Mouse (Mus musculus): ENCODE results near the gene Bap1. TPM values are rescaled to one million over a fixed set of nuclear protein-coding genes. Genes with fewer than 3 reads are reported as not detected.

Gene Bap1
- polyA plus RNA-seq, 1 experiment from 2014 or later: 52.5 TPM

GRCm38 (mm10) chr14:31245946-31246345, 5.3 kb upstream of the Bap1 start:
- H3K4me2 ChIP-seq: no peak overlapping the region
- WGBS (ENCODE audit: insufficient replicate concordance): 51% methylated on average over 1 of the region's 1 CpGs
- no peaks in the 10 kb centered on the region for H3K36me3 ChIP-seq (ENCODE audit: control insufficient read depth, insufficient read depth, low read length)
- no peak overlapping the region for H3K27ac ChIP-seq (ENCODE audit: low read depth, low read length)
- H3K27me3 ChIP-seq (ENCODE audit: control insufficient read depth, insufficient read depth, low read length): no peaks in the 10 kb centered on the region
- 0 out of 2 replicates have a peak, but pooled peaks cover 4% of the 10 kb centered on the region for H3K4me1 ChIP-seq (ENCODE audit: control insufficient read depth, insufficient read depth, low read length)
- ATAC-seq (replicated peaks; ENCODE audit: insufficient number of reproducible peaks, low FRiP score, low TSS enrichment): no peak
- no peaks in the 10 kb centered on the region for H3K9me3 ChIP-seq (replicated peaks; ENCODE audit: control insufficient read depth, low read length)
- no peak overlapping the region for H3K4me3 ChIP-seq (ENCODE audit: low read depth, low read length)
- no peak overlapping the region for H3K9ac ChIP-seq (ENCODE audit: low read depth, low read length)

- H3K9ac ChIP-seq (ENCODE audit: low read depth, low read length): no peak overlapping the region
- no peaks in the 10 kb centered on the region for H3K27me3 ChIP-seq (ENCODE audit: control insufficient read depth, insufficient read depth, low read length)
- no peaks in the 10 kb centered on the region for H3K36me3 ChIP-seq (ENCODE audit: control insufficient read depth, insufficient read depth, low read length)
- 88% methylated on average over 6 of the region's 6 CpGs for WGBS (ENCODE audit: insufficient replicate concordance)
- no peaks in the 10 kb centered on the region for H3K9me3 ChIP-seq (replicated peaks; ENCODE audit: control insufficient read depth, low read length)
- ATAC-seq (replicated peaks; ENCODE audit: insufficient number of reproducible peaks, low FRiP score, low TSS enrichment): no peak
- peaks cover 8% of the 10 kb centered on the region for H3K4me1 ChIP-seq (ENCODE audit: control insufficient read depth, insufficient read depth, low read length)
- no peak overlapping the region for H3K4me3 ChIP-seq (ENCODE audit: low read depth, low read length)
- no peak overlapping the region for H3K27ac ChIP-seq (ENCODE audit: low read depth, low read length)
- H3K4me2 ChIP-seq: no peak overlapping the region
These were observed 2.9 kb upstream of the Bap1 start for GRCm38 (mm10) chr14:31248396-31248795.

DNA sequence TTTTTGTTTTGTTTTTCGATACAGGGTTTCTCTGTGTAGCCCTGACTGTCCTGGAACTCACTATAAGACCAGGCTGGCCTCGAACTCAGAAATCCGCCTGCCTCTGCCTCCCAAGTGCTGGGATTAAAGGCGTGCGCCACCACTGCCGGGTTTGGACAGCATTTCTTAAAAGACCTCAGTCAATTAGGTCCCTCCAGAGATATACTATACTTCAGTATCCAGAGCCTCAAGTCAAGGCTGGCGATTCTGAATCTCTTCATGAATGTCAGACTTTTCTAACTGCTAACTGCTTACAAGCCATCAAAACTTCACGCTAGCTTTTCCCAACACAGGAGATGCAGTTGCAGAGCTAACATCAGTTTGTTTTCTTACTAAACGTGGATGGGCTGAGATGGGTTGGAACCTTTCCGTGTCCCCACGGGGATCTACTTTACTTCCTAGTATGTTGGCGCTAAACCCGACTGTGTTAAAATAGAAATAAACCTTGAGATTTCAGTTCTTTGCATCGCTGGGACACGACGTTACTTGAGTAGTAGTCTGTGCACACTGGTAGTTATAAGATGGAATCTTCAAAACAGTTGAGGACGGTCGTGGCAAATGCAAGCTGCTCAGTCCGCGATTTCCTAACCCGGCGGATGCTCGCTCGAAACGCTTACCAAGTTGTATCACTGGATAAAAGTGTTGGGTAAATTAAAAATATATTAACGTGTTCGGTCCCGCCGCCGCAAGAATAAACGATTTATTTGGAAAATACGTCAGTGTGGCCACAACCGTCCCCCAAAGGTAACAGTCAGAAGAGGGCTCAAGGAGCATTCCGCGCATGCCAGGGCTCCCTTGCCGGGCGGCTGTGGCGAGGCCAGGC, 797 bp upstream of the Bap1 start:
- Histone ChIP-seq H3K4me2 (peak overlapping the region; percentile 76), H3K9ac (ENCODE audit: low read depth, low read length) (peak overlapping the region; percentile 95), H3K27me3 (ENCODE audit: control insufficient read depth, insufficient read depth, low read length) (no peaks in the 10 kb centered on the region), H3K36me3 (ENCODE audit: control insufficient read depth, insufficient read depth, low read length) (peaks cover 12% of the 10 kb centered on the region), H3K4me3 (ENCODE audit: low read depth, low read length) (peak overlapping the region; percentile 98), H3K9me3 (replicated peaks; ENCODE audit: control insufficient read depth, low read length) (no peaks in the 10 kb centered on the region), H3K4me1 (ENCODE audit: control insufficient read depth, insufficient read depth, low read length) (peaks cover 8% of the 10 kb centered on the region), H3K27ac (ENCODE audit: low read depth, low read length) (peak overlapping the region; percentile 84)
- WGBS (ENCODE audit: insufficient replicate concordance): 18% methylated on average over 38 of the region's 38 CpGs
- ATAC-seq (replicated peaks; ENCODE audit: insufficient number of reproducible peaks, low FRiP score, low TSS enrichment): peak; percentile 85

GRCm38 (mm10) chr14:31251626-31252025, 376 bp downstream of the Bap1 start:
- peak overlapping the region; percentile 98 for H3K4me3 ChIP-seq (ENCODE audit: low read depth, low read length)
- peaks cover 3% of the 10 kb centered on the region for H3K4me1 ChIP-seq (ENCODE audit: control insufficient read depth, insufficient read depth, low read length)
- peak overlapping the region; percentile 76 for H3K4me2 ChIP-seq
- peak overlapping the region; percentile 84 for H3K27ac ChIP-seq (ENCODE audit: low read depth, low read length)
- H3K9me3 ChIP-seq (replicated peaks; ENCODE audit: control insufficient read depth, low read length): no peaks in the 10 kb centered on the region
- no peaks in the 10 kb centered on the region for H3K27me3 ChIP-seq (ENCODE audit: control insufficient read depth, insufficient read depth, low read length)
- peaks cover 18% of the 10 kb centered on the region for H3K36me3 ChIP-seq (ENCODE audit: control insufficient read depth, insufficient read depth, low read length)
- ATAC-seq (replicated peaks; ENCODE audit: insufficient number of reproducible peaks, low FRiP score, low TSS enrichment): no peak
- peak overlapping the region; percentile 95 for H3K9ac ChIP-seq (ENCODE audit: low read depth, low read length)
- 2% methylated on average over 18 of the region's 18 CpGs for WGBS (ENCODE audit: insufficient replicate concordance)

DNA sequence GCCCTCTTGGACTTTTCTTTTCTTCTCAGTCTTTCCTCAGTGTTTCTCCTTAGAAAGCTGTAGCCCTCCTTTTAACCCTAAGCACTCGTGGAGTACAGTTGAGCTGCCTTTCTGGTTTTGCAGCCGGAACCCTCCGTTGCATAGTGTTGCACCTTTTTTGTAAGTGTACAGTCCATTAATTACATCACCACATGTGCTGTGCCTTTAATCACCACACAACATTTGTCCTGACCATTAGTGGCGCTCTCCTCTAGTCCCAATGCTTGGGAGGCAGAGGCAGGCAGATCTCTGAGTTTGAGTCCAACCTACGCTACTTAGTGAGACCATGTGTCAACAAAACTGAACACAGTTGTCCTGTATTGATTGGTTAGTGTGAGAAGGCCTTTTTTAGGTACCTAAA, 841 bp downstream of the Bap1 start:
- no peaks in the 10 kb centered on the region for H3K27me3 ChIP-seq (ENCODE audit: control insufficient read depth, insufficient read depth, low read length)
- peak overlapping the region; percentile 95 for H3K9ac ChIP-seq (ENCODE audit: low read depth, low read length)
- H3K9me3 ChIP-seq (replicated peaks; ENCODE audit: control insufficient read depth, low read length): no peaks in the 10 kb centered on the region
- ATAC-seq (replicated peaks; ENCODE audit: insufficient number of reproducible peaks, low FRiP score, low TSS enrichment): no peak
- no peak overlapping the region for H3K27ac ChIP-seq (ENCODE audit: low read depth, low read length)
- H3K4me2 ChIP-seq: peak overlapping the region; percentile 76
- H3K4me1 ChIP-seq (ENCODE audit: control insufficient read depth, insufficient read depth, low read length): peaks cover 3% of the 10 kb centered on the region
- peak overlapping the region; percentile 98 for H3K4me3 ChIP-seq (ENCODE audit: low read depth, low read length)
- 91% methylated on average over 5 of the region's 5 CpGs for WGBS (ENCODE audit: insufficient replicate concordance)
- H3K36me3 ChIP-seq (ENCODE audit: control insufficient read depth, insufficient read depth, low read length): peaks cover 22% of the 10 kb centered on the region

- no peak overlapping the region for H3K4me2 ChIP-seq
- H3K4me1 ChIP-seq (ENCODE audit: control insufficient read depth, insufficient read depth, low read length): no peaks in the 10 kb centered on the region
- H3K36me3 ChIP-seq (ENCODE audit: control insufficient read depth, insufficient read depth, low read length): peaks cover 50% of the 10 kb centered on the region
- H3K4me3 ChIP-seq (ENCODE audit: low read depth, low read length): no peak overlapping the region
- H3K27me3 ChIP-seq (ENCODE audit: control insufficient read depth, insufficient read depth, low read length): no peaks in the 10 kb centered on the region
- H3K9me3 ChIP-seq (replicated peaks; ENCODE audit: control insufficient read depth, low read length): no peaks in the 10 kb centered on the region
- H3K27ac ChIP-seq (ENCODE audit: low read depth, low read length): no peak overlapping the region
- no peak overlapping the region for H3K9ac ChIP-seq (ENCODE audit: low read depth, low read length)
- 94% methylated on average over 14 of the region's 14 CpGs for WGBS (ENCODE audit: insufficient replicate concordance)
- ATAC-seq (replicated peaks; ENCODE audit: insufficient number of reproducible peaks, low FRiP score, low TSS enrichment): no peak
These were observed 7.3 kb downstream of the Bap1 start for GRCm38 (mm10) chr14:31258476-31259050.

DNA sequence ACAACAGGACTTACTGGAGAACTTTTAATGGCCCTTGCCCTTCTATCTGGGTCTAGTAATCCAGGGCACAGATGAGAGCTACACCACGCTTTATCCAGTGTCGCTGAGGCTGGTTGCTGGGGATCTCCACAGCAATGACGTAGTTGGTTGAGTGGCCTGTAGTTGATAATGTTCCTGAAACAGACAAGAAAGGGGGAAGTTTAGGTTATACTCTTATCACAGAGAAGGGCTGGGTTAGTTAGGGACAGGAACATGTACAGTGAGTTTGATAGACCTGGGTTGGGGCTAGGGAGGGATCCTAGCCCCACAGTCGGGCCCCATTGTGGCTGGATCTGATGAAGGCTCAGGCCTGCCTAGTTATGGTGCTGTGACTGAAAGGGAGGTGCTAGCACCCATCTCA, 9.1 kb downstream of the Bap1 start:
- Histone ChIP-seq H3K9me3 (replicated peaks; ENCODE audit: control insufficient read depth, low read length) (no peaks in the 10 kb centered on the region), H3K9ac (ENCODE audit: low read depth, low read length) (no peak overlapping the region), H3K27me3 (ENCODE audit: control insufficient read depth, insufficient read depth, low read length) (no peaks in the 10 kb centered on the region), H3K4me2 (no peak overlapping the region), H3K36me3 (ENCODE audit: control insufficient read depth, insufficient read depth, low read length) (peaks cover 38% of the 10 kb centered on the region), H3K27ac (ENCODE audit: low read depth, low read length) (no peak overlapping the region; the same call in 1 of the 2 replicates), H3K4me1 (ENCODE audit: control insufficient read depth, insufficient read depth, low read length) (no peaks in the 10 kb centered on the region), H3K4me3 (ENCODE audit: low read depth, low read length) (no peak overlapping the region)
- no peak for ATAC-seq (replicated peaks; ENCODE audit: insufficient number of reproducible peaks, low FRiP score, low TSS enrichment)
- WGBS (ENCODE audit: insufficient replicate concordance): 84% methylated on average over 4 of the region's 4 CpGs

DNA sequence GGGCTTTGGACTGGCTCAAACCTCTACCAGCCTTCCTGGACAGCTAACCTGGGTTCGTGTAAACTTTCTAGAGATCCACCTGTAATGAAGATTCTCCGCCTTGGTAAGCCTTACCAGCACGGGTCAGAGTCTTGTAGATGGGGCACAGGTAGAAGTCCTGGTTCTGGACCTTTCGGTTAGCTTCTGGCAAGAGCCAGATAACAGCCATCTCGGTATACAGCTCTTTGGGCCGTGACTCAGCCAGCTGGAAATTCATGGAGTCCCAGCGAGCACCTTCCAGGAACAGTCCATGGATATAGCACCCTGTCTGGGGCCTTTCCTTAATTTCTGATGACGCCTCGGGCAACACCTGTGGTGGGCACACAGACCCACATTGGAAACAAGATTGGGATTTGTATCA, 9.7 kb downstream of the Bap1 start:
- no peak overlapping the region for H3K4me2 ChIP-seq
- no peak overlapping the region for H3K9ac ChIP-seq (ENCODE audit: low read depth, low read length)
- H3K27ac ChIP-seq (ENCODE audit: low read depth, low read length): no peak overlapping the region; the same call in 1 of the 2 replicates
- H3K9me3 ChIP-seq (replicated peaks; ENCODE audit: control insufficient read depth, low read length): no peaks in the 10 kb centered on the region
- H3K4me3 ChIP-seq (ENCODE audit: low read depth, low read length): no peak overlapping the region
- no peak for ATAC-seq (replicated peaks; ENCODE audit: insufficient number of reproducible peaks, low FRiP score, low TSS enrichment)
- H3K4me1 ChIP-seq (ENCODE audit: control insufficient read depth, insufficient read depth, low read length): no peaks in the 10 kb centered on the region
- H3K36me3 ChIP-seq (ENCODE audit: control insufficient read depth, insufficient read depth, low read length): peaks cover 38% of the 10 kb centered on the region
- H3K27me3 ChIP-seq (ENCODE audit: control insufficient read depth, insufficient read depth, low read length): no peaks in the 10 kb centered on the region
- WGBS (ENCODE audit: insufficient replicate concordance): 91% methylated on average over 9 of the region's 9 CpGs
